Mouse (Mus musculus) embryonic facial prominence, embryonic 12.5 days (tissue): Measurements from ENCODE around the gene Spata45. TPM values are rescaled to one million over a fixed set of nuclear protein-coding genes. Genes with fewer than 3 reads are reported as not detected.

Experiments used
- ATAC-seq: fragments of 200-750 bp; cut with Nextera tagmentation; 2 replicates; pipeline ENCODE4 v1.8.0; 2017; ENCODE audit not compliant: insufficient number of reproducible peaks, insufficient read depth, low FRiP score, low TSS enrichment
- H3K27ac ChIP-seq: fragments of 300-500 bp; sonication (generic); 2 replicates; pipeline ENCODE4 v1.5.1; 2016; ENCODE audit warnings: mild to moderate bottlenecking
- H3K27me3 ChIP-seq: fragments of 300-500 bp; sonication (generic); 2 replicates; pipeline ENCODE4 v1.6.1; 2016; ENCODE audit warnings: mild to moderate bottlenecking, moderate library complexity
- H3K36me3 ChIP-seq: fragments of 300-500 bp; sonication (generic); 2 replicates; pipeline ENCODE4 v1.6.1; 2016; ENCODE audit warnings: mild to moderate bottlenecking
- H3K4me1 ChIP-seq: fragments of 300-500 bp; sonication (generic); 2 replicates; pipeline ENCODE4 v1.6.1; 2016
- H3K4me2 ChIP-seq: fragments of 300-500 bp; sonication (generic); replicated peaks from 2 replicates; pipeline ENCODE4 v1.6.1; 2016; ENCODE audit warnings: mild to moderate bottlenecking, moderate library complexity
- H3K4me3 ChIP-seq: fragments of 300-500 bp; sonication (generic); 2 replicates; pipeline ENCODE4 v1.5.1; 2016; ENCODE audit warnings: mild to moderate bottlenecking
- H3K9ac ChIP-seq: fragments of 300-500 bp; sonication (generic); 2 replicates; pipeline ENCODE4 v1.6.1; 2016; ENCODE audit warnings: mild to moderate bottlenecking, moderate library complexity
- H3K9me3 ChIP-seq: fragments of 300-500 bp; sonication (generic); 2 replicates; pipeline ENCODE4 v1.6.1; 2016; ENCODE audit warnings: mild to moderate bottlenecking, moderate library complexity
- WGBS: fragments of 180-500 bp; shearing (Covaris S2); methylation state at CpG from one replicate; pipeline ENCODE4 v1.1.7; 2016; 5-methylcytosine and 5-hydroxymethylcytosine counted together
- polyA plus RNA-seq: library from polyadenylated mRNA; unstranded; fragments of >200 nt; fragmentation: Nextera tagmentation; extraction: Ambion mirVana; gene quantifications from 2 replicates; pipeline ENCODE4 v1.2.1, GENCODE M21; 2016

Spata45 gene
- polyA plus RNA-seq, 1 experiment from 2014 or later = not detected

GRCm38 (mm10) chr1:191046231-191046824, 9.9 kb downstream of the Spata45 start:
- Histone ChIP-seq H3K4me1 (no peaks in the 10 kb centered on the region), H3K27me3 (no peaks in the 10 kb centered on the region), H3K9ac (no peak overlapping the region), H3K27ac (no peak overlapping the region), H3K4me3 (no peak overlapping the region), H3K9me3 (no peaks in the 10 kb centered on the region), H3K36me3 (no peaks in the 10 kb centered on the region), H3K4me2 (no peak overlapping the region)
- no peak for ATAC-seq
- WGBS = 67% methylated on average over 7 of the region's 7 CpGs

DNA sequence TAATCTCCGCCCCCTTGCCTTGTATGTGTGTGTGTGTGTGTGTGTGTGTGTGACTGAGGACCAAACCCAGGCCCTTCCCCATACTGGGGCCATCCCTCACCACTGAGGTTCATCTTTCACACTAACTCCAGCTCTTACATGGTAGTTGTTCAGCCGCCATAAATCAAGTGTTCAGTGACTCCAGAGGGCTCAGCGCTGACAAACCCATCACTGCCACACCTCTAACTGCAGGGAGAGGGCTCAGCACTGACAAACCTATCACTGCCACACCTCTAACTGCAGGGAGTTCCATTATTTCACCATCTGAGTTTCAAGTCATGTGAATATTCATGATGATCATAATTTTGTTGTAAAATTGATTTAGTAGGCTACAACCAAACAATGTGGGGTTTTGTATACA, 17.1 kb downstream of the Spata45 start:
- WGBS = 84% methylated on average over 3 of the region's 3 CpGs
- H3K4me2 ChIP-seq = no peak overlapping the region
- no peak overlapping the region for H3K4me3 ChIP-seq
- no peaks in the 10 kb centered on the region for H3K4me1 ChIP-seq
- no peaks in the 10 kb centered on the region for H3K36me3 ChIP-seq
- H3K9me3 ChIP-seq = no peaks in the 10 kb centered on the region
- H3K27ac ChIP-seq = no peak overlapping the region
- no peaks in the 10 kb centered on the region for H3K27me3 ChIP-seq
- ATAC-seq = no peak
- H3K9ac ChIP-seq = no peak overlapping the region

DNA sequence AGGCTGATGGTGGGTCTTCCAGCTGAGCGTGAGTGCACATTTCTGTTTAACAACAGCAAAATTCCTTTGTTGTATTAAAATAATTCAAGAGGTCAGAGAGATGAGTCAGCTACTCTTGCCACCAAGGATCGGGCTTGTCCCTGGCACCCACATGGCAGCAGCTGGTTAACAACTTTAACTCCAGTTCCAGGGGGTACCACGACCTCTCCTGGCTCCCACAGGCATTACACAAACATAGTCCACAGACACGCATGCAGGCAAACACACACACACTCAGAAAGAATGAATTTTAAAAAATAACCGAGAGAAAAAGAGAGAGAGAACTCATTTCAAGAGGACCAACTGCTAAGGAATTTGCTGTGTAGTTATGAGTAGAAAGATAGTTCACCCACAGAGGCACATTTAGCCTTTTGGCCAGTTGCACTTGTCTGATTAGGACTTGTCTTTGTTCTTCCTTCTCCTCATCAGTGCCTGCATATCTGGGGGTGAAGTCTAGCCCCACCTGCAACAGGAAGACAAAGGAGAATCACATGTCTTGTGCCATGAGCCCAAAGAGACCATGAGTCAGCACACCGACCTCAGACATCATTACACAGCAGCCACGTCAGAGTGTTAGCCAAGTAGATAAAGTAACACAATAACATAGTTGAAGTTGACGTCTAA, 18.6 kb downstream of the Spata45 start:
- no peak overlapping the region for H3K9ac ChIP-seq
- no peak overlapping the region for H3K4me2 ChIP-seq
- no peaks in the 10 kb centered on the region for H3K27me3 ChIP-seq
- no peak overlapping the region for H3K4me3 ChIP-seq
- 72% methylated on average over 8 of the region's 8 CpGs for whole genome bisulfite sequencing
- H3K4me1 ChIP-seq = no peaks in the 10 kb centered on the region
- no peaks in the 10 kb centered on the region for H3K9me3 ChIP-seq
- ATAC-seq = no peak
- H3K36me3 ChIP-seq = no peaks in the 10 kb centered on the region
- H3K27ac ChIP-seq = no peak overlapping the region

GRCm38 (mm10) chr1:191055533-191055873, 19.1 kb downstream of the Spata45 start:
- Histone ChIP-seq H3K4me2 (no peak overlapping the region), H3K36me3 (no peaks in the 10 kb centered on the region)

GRCm38 (mm10) chr1:191057461-191057860, 21.0 kb downstream of the Spata45 start:
- H3K36me3 ChIP-seq = no peaks in the 10 kb centered on the region
- H3K4me2 ChIP-seq = no peak overlapping the region
- H3K4me1 ChIP-seq = peaks cover 8% of the 10 kb centered on the region; the same call in 1 of the 2 replicates
- H3K27me3 ChIP-seq = no peaks in the 10 kb centered on the region
- no peaks in the 10 kb centered on the region for H3K9me3 ChIP-seq
- H3K9ac ChIP-seq = no peak overlapping the region
- no peak for ATAC-seq
- H3K4me3 ChIP-seq = no peak overlapping the region
- 58% methylated on average over 3 of the region's 3 CpGs for WGBS
- no peak overlapping the region for H3K27ac ChIP-seq

More at GRCm38 (mm10) chr1:191055533-191055873, 19.1 kb downstream of the Spata45 start:
- H3K4me1 ChIP-seq = no peaks in the 10 kb centered on the region
- no peak overlapping the region for H3K9ac ChIP-seq
- ATAC-seq = no peak
- H3K9me3 ChIP-seq = no peaks in the 10 kb centered on the region
- WGBS = 63% methylated on average over 2 of the region's 2 CpGs
- no peak overlapping the region for H3K4me3 ChIP-seq
- H3K27me3 ChIP-seq = no peaks in the 10 kb centered on the region
- H3K27ac ChIP-seq = no peak overlapping the region

GRCm38 (mm10) chr1:191062241-191062780, 25.9 kb downstream of the Spata45 start:
- H3K36me3 ChIP-seq = peaks cover 23% of the 10 kb centered on the region
- H3K9ac ChIP-seq = peak overlapping the region; percentile 80
- no peaks in the 10 kb centered on the region for H3K27me3 ChIP-seq
- WGBS = 4% methylated on average over 15 of the region's 15 CpGs
- H3K4me3 ChIP-seq = peak overlapping the region; percentile 88
- H3K4me1 ChIP-seq = peaks cover 13% of the 10 kb centered on the region
- no peaks in the 10 kb centered on the region for H3K9me3 ChIP-seq
- no peak; the same call in 1 of the 2 replicates for ATAC-seq
- peak overlapping the region; percentile 50; the same call in 1 of the 2 replicates for H3K27ac ChIP-seq
- H3K4me2 ChIP-seq = peak overlapping the region; percentile 76

DNA sequence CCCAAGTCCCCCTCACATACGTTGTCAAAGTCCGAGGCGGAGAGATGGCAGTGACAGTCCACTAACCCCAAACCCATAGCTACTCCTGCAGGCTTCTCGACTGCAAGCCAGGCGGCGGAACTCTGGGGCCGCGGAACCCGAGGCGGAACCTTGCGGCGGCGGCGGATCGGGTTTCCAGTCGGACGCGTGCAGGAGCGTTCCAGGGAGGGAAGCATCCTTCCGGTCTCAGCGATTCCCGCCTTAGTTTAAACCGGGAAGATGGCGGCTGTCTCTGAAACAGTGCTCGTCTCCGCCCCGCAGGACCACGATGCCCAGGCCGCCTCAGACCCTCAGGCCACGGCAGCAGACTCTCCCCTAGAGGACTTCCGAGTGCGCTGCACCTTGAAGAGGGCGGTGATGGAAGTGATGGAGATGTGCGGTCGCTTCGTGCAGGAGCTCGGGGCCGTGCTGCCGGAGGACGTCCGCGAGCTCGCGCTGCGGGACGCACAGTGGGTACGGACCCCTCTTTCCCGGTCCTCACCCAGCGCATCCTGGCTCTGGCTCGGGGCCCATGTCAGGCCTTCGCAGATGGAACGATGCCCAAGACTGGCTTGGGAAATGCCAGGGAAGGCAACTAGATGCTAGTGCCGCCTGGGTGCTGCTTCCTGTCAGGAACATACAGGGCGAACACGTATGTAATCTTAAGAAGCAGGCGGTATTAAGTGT, 26.5 kb downstream of the Spata45 start, which contains the start of the genes Tatdn3 and Nsl1:
Tatdn3 (minus strand) TSS at position 152 of the 705 bp plus-strand sequence.
Nsl1 (plus strand) TSS at position 232 of the 705 bp plus-strand sequence.
- Histone ChIP-seq H3K27me3 (no peaks in the 10 kb centered on the region), H3K4me3 (peak within 1 kb of the TSS; percentile 88), H3K9me3 (no peaks in the 10 kb centered on the region), H3K36me3 (peaks cover 26% of the 10 kb centered on the region), H3K9ac (peak within 1 kb of the TSS; percentile 80), H3K4me2 (peak within 1 kb of the TSS; percentile 76), H3K4me1 (peaks cover 13% of the 10 kb centered on the region), H3K27ac (peak within 1 kb of the TSS; percentile 50; the same call in 1 of the 2 replicates)
- ATAC-seq = peak; percentile 93
- WGBS = under 1% methylated on average over 56 of the region's 56 CpGs

DNA sequence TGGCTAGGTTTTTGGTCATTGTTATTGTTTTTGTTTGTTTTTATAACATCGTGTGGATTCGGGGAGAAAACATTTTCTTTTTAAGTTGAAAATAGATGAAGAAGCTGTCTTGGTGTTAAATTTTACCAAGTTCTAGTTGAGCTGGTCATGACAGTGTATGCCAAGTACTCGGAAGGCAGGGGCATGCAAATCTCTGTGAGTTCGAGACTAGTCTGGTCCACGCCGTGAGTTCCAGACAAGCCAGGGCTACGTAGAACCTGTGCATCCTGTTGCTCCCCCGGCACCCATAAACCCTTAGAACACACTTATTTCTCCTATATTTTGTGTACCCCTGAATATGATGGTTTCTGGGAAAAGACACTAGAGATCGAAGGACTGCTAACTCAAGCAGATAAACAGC, 27.3 kb downstream of the Spata45 start:
- peaks cover 34% of the 10 kb centered on the region for H3K36me3 ChIP-seq
- ATAC-seq = no peak
- no peaks in the 10 kb centered on the region for H3K27me3 ChIP-seq
- no peaks in the 10 kb centered on the region for H3K9me3 ChIP-seq
- no peak overlapping the region for H3K27ac ChIP-seq
- peak overlapping the region; percentile 88 for H3K4me3 ChIP-seq
- 59% methylated on average over 9 of the region's 9 CpGs for WGBS
- peak overlapping the region; percentile 76 for H3K4me2 ChIP-seq
- H3K9ac ChIP-seq = peak overlapping the region; percentile 80; the same call in 1 of the 2 replicates
- H3K4me1 ChIP-seq = peaks cover 13% of the 10 kb centered on the region

- Histone ChIP-seq H3K27ac (no peak overlapping the region), H3K4me3 (no peak overlapping the region), H3K9ac (no peak overlapping the region), H3K4me2 (no peak overlapping the region), H3K9me3 (no peaks in the 10 kb centered on the region), H3K36me3 (peaks cover 42% of the 10 kb centered on the region), H3K27me3 (no peaks in the 10 kb centered on the region), H3K4me1 (peaks cover 13% of the 10 kb centered on the region)
- 86% methylated on average over 2 of the region's 2 CpGs for WGBS
- no peak for ATAC-seq
These were observed 28.1 kb downstream of the Spata45 start for GRCm38 (mm10) chr1:191064535-191064934.

DNA sequence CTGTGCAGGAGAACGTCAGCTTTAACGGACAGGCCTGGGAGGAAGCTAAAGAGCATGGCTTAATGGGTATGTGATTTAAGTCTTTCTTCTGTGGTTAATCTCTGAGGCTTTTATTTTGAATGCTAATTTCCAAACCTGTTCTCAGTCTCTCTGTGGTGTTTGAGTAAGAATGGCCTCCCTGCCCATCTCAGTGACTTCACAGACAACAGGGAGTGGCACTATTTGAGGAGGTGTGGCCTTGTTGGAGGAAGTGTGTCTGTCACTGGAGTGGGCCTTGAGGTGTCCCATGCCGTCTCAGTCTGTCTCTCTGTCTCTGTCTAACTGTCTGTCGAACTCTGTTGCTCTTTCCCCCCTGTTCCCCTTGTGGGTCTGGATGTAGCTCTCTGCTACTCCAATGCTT, 28.7 kb downstream of the Spata45 start:
- no peak overlapping the region for H3K4me3 ChIP-seq
- no peak overlapping the region for H3K9ac ChIP-seq
- 85% methylated on average over 4 of the region's 4 CpGs for WGBS
- H3K4me2 ChIP-seq = no peak overlapping the region
- peaks cover 48% of the 10 kb centered on the region for H3K36me3 ChIP-seq
- ATAC-seq = no peak
- H3K9me3 ChIP-seq = no peaks in the 10 kb centered on the region
- H3K4me1 ChIP-seq = peaks cover 13% of the 10 kb centered on the region
- H3K27ac ChIP-seq = no peak overlapping the region
- H3K27me3 ChIP-seq = no peaks in the 10 kb centered on the region

DNA sequence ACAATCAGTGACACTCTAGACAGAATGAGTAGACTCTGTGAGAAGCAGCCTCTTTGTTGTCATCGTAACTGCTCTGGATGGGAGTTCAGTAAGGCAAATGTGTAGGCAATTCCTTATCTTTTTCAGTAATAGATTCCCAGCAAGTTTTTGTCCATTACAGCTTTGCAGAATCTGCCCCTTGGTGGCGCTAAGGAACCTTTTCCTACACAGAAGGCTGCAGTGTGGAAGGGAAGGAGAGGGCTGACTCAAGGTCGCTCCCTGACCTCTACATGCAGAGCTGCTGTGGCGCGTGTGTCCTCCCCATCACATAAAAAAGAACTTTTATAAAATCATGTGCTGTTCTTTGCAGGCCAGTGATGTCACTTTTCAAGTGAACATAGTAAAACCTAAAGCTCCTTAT, 31.9 kb downstream of the Spata45 start:
- H3K9ac ChIP-seq = no peak overlapping the region
- no peaks in the 10 kb centered on the region for H3K9me3 ChIP-seq
- no peaks in the 10 kb centered on the region for H3K27me3 ChIP-seq
- no peak overlapping the region for H3K4me2 ChIP-seq
- H3K4me3 ChIP-seq = no peak overlapping the region
- WGBS = 80% methylated on average over 5 of the region's 5 CpGs
- ATAC-seq = no peak
- no peak overlapping the region for H3K27ac ChIP-seq
- peaks cover 5% of the 10 kb centered on the region; the same call in 1 of the 2 replicates for H3K4me1 ChIP-seq
- peaks cover 79% of the 10 kb centered on the region for H3K36me3 ChIP-seq
